Mouse (Mus musculus): ENCODE measurements around the gene Eif3m. TPM values are rescaled to one million over a fixed set of nuclear protein-coding genes. Genes with fewer than 3 reads are reported as not detected.
A peak's percentile ranks its signal among the peaks of the same experiment; 100 is the strongest.

Eif3m gene
- total RNA-seq, 4 experiments from 2014 or later = 92.4 to 98.3 (median 94.6) TPM

GRCm38 (mm10) chr2:105017802-105018201 is 922 bp upstream of the Eif3m start:
- DNase-seq (ENCODE audit: low spot score in 2 of 2) = no peak

- peak in 1 of 2 experiments; percentile 14 for DNase-seq (ENCODE audit: low spot score in 2 of 2)
Measured at GRCm38 (mm10) chr2:105016192-105016966, 501 bp downstream of the Eif3m start.

- no peak for DNase-seq (ENCODE audit: low spot score in 2 of 2)
Measured at GRCm38 (mm10) chr2:105007236-105007635, 9.6 kb downstream of the Eif3m start.

- DNase-seq (ENCODE audit: low spot score in 2 of 2) = no peak
Measured at GRCm38 (mm10) chr2:104996201-104996600, 20.7 kb downstream of the Eif3m start.

- DNase-seq (ENCODE audit: low spot score in 2 of 2) = no peak
Measured at GRCm38 (mm10) chr2:104994436-104994835, 22.4 kb downstream of the Eif3m start.

GRCm38 (mm10) chr2:104988974-104989373 is 27.9 kb downstream of the Eif3m start:
- no peak for DNase-seq (ENCODE audit: low spot score in 2 of 2)

- no peak for DNase-seq (ENCODE audit: low spot score in 2 of 2)
Measured at GRCm38 (mm10) chr2:104985796-104986195, 31.1 kb downstream of the Eif3m start.

GRCm38 (mm10) chr2:104981712-104982111 is 35.2 kb downstream of the Eif3m start:
- DNase-seq (ENCODE audit: low spot score in 2 of 2) = no peak

GRCm38 (mm10) chr2:104964492-104964891 is 52.4 kb downstream of the Eif3m start:
- no peak for DNase-seq (ENCODE audit: low spot score in 2 of 2)

Other genes with a start within 250 kb of the Eif3m start
- 10 to 100 TPM; 10.3 to 12.0 (median 11.2) TPM for gene Qser1, start 200.3 kb downstream of the Eif3m start, total RNA-seq (2022)
- gene Prrg4, start 167.2 kb downstream of the Eif3m start, total RNA-seq (2022) = 1 to 10 TPM in 2 of 4 experiments, under 1 TPM in 2; 0.85 to 2.0 (median 1.2) TPM
- gene Ccdc73, start 149.3 kb downstream of the Eif3m start, total RNA-seq (2022) = 1 to 10 TPM in 1 of 4 experiments, not detected in 3; 1.4 TPM
- not detected for gene Gm11060, start 74.9 kb upstream of the Eif3m start, total RNA-seq (2022)
- gene Wt1, start 109.4 kb upstream of the Eif3m start, total RNA-seq (2022) = not detected
- not detected for gene Them7, start 207.2 kb upstream of the Eif3m start, total RNA-seq (2022)